Mouse (Mus musculus): ENCODE measurements at regions not wholly inside any gene's neighbourhood (a gene's known extent, or its start where the extent isn't known, plus 50 kb on each side); places are given as distances from the start of the nearest gene placed in this dataset.

DNA sequence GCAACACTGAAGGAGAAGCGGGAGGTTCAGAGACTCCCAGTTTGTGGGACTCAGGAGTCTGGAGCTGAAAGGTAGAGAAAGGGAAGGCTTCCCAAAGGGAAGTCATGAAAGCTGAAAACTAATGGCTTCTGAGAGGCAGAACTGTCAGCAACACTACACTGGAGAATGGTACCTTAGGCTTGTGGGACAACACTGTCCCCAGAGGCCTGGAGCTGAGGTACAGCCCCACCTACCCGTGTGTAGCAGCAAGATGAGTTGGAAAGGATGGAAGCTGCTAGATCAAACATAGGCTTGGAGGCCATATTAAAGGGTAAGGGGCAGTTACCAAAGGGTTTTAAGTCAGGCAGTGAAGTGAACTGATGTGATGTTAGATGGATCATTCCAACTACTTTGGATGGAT lies 219.9 kb upstream of the Ccdc122 start:
- TF ChIP-seq CHD2 (IDR thresholded peaks at IDR 0.05; ENCODE audit: low read depth, low read length): no peak
- no peak for TF ChIP-seq ZC3H11A (IDR thresholded peaks at IDR 0.05; ENCODE audit: borderline replicate concordance, low read depth, low read length)
- no peak for TF ChIP-seq MAFK (IDR thresholded peaks at IDR 0.05; ENCODE audit: insufficient read depth, low read depth, low read length)
- TF ChIP-seq HCFC1 (IDR thresholded peaks at IDR 0.05; ENCODE audit: borderline replicate concordance, insufficient read depth, low read length): no peak
- TF ChIP-seq ZNF384 (IDR thresholded peaks at IDR 0.05; ENCODE audit: low read depth, low read length): no peak
